ENCODE assay signal across 27 mouse cellular contexts in the genomic region with DNA sequence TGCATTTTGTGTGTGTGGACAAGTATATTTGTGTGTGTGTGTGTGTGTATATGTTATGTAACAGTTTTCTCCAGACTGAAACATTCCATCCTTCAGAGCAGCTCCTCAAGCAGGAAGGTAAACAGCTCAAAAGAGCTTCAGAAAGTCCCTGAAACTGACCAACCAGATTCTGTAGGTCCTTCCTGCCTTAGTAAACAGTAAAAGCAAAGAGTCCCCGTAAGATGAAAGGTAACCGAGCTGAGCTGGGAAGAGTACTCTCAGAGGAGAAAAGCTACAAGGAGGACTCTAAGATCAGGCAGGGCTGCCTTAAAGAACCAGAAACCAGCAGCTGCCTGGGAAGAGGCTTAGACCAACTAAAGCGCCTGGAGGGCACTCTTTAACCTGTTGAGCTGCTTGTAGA. TPM values are rescaled to one million over a fixed set of nuclear protein-coding genes. Genes with fewer than 3 reads are reported as not detected.
DNase-seq lines count a peak whose midpoint lies in the region; ATAC-seq and TF ChIP-seq lines count a peak whose summit lies in the region.
"Had no signal": no experiment of that assay in that cellular context is flagged by ENCODE, and none has a peak within 500 bp of the region (broad histone marks: within the 10 kb centered on the region; RNA-seq: fewer than 3 reads in every experiment).

No protein-coding gene starts in this region.

- no peaks in the 10 kb centered on the region for H3K9me3 ChIP-seq in kidney, postnatal 0 days (replicated peaks; ENCODE audit: low read length)
- no peaks in the 10 kb centered on the region for H3K9me3 ChIP-seq in lung, embryonic 16.5 days (ENCODE audit: control insufficient read depth, low read length)
- H3K9me3 ChIP-seq: forebrain, embryonic 10.5 days; forebrain, embryonic 13.5 days; G1E; hindbrain, embryonic 12.5 days; hindbrain, embryonic 15.5 days had no signal

- no peak overlapping the region for H3K4me2 ChIP-seq in kidney, postnatal 0 days (ENCODE audit: low read length)
- H3K4me2 ChIP-seq in lung, embryonic 16.5 days (ENCODE audit: low read depth, low read length), result no peak overlapping the region
- H3K4me2 ChIP-seq: forebrain, embryonic 13.5 days; heart, embryonic 11.5 days; hindbrain, embryonic 12.5 days; hindbrain, embryonic 15.5 days had no signal

- no peaks in the 10 kb centered on the region for H3K4me1 ChIP-seq in kidney, postnatal 0 days (replicated peaks; ENCODE audit: insufficient read depth, low read length)
- H3K4me1 ChIP-seq in bone marrow, adult 2 months (ENCODE audit: control insufficient read depth, insufficient read depth, low read length), result no peaks in the 10 kb centered on the region; the same call in 1 of the 2 replicates
- 0 out of 2 replicates have a peak, but pooled peaks cover 2% of the 10 kb centered on the region for H3K4me1 ChIP-seq in lung, embryonic 16.5 days (replicated peaks; ENCODE audit: control insufficient read depth, insufficient read depth, low read length)
- H3K4me1 ChIP-seq: forebrain, embryonic 10.5 days; forebrain, embryonic 13.5 days; hindbrain, embryonic 12.5 days; hindbrain, embryonic 15.5 days had no signal

- ATAC-seq in kidney, postnatal 0 days (replicated peaks; ENCODE audit: low FRiP score, low read depth), result no peak
- peak; percentile 84 for ATAC-seq in lung, embryonic 16.5 days (ENCODE audit: low read depth)
- no peak for ATAC-seq in inflammation-experienced regulatory T-cells, adult 6 months
- ATAC-seq: forebrain, embryonic 13.5 days; forebrain, embryonic 16.5 days; Patski had no signal

- DNase-seq in kidney, postnatal 0 days (ENCODE audit: low spot score), result no peak
- DNase-seq in kidney, adult 18-20 months, result no peak
- DNase-seq in lung, postnatal 25 days (ENCODE audit: low spot score), result peak; percentile 67
- no peak for DNase-seq in heart, adult 9 months (ENCODE audit: low spot score in 2 of 2)
- DNase-seq in thymus, postnatal 4 days, result no peak
- DNase-seq: adrenal gland, postnatal 10 days; adrenal gland, postnatal 36 days; B cell, adult 2 months; cerebellum, adult 11 months; cerebellum, adult 2 months; cerebellum, adult 9-11 months; cerebellum, postnatal 25 days; gastrocnemius, postnatal 10 days; gastrocnemius, postnatal 36 days; heart, adult 2 months had no signal

- WGBS in kidney, postnatal 0 days, result 62% methylated on average over 3 of the region's 3 CpGs
- 75% methylated on average over 3 of the region's 3 CpGs for WGBS in bone marrow, adult 2 months
- WGBS in lung, embryonic 16.5 days, result 39% methylated on average over 3 of the region's 3 CpGs

- H3K27me3 ChIP-seq in kidney, postnatal 0 days (ENCODE audit: insufficient read depth, low read length), result no peaks in the 10 kb centered on the region
- H3K27me3 ChIP-seq in lung, embryonic 16.5 days (ENCODE audit: control insufficient read depth, insufficient read depth, low read depth, low read length), result no peaks in the 10 kb centered on the region
- H3K27me3 ChIP-seq: CH12.LX; forebrain, embryonic 13.5 days; hindbrain, embryonic 12.5 days; hindbrain, embryonic 15.5 days had no signal

- 0 out of 2 replicates have a peak overlapping the region, but pooled peaks have one; percentile 11 for H3K27ac ChIP-seq in kidney, postnatal 0 days
- H3K27ac ChIP-seq in bone marrow, adult 2 months (ENCODE audit: control insufficient read depth, insufficient read depth, low read depth, low read length, poor library complexity), result peak overlapping the region; percentile 58; the same call in 1 of the 2 replicates
- H3K27ac ChIP-seq in lung, embryonic 16.5 days (ENCODE audit: low read length), result peak overlapping the region; percentile 65
- H3K27ac ChIP-seq: forebrain, embryonic 10.5 days; forebrain, embryonic 13.5 days; heart, adult 2 months; hindbrain, embryonic 12.5 days; hindbrain, embryonic 15.5 days had no signal

- no peak overlapping the region for H3K9ac ChIP-seq in kidney, postnatal 0 days (ENCODE audit: low read depth, low read length)
- no peak overlapping the region for H3K9ac ChIP-seq in lung, embryonic 16.5 days (ENCODE audit: low read length)
- H3K9ac ChIP-seq: forebrain, embryonic 13.5 days; hindbrain, embryonic 12.5 days; hindbrain, embryonic 15.5 days had no signal

- no peak for TF ChIP-seq CTCF in kidney, postnatal 0 days (IDR thresholded peaks at IDR 0.05; ENCODE audit: low read depth)
- no peak for TF ChIP-seq CTCF in bone marrow, adult 2 months (IDR thresholded peaks at IDR 0.05; ENCODE audit: control insufficient read depth, insufficient read depth, low read length)

- TF ChIP-seq POLR2A in bone marrow, adult 2 months (IDR thresholded peaks at IDR 0.05; ENCODE audit: borderline replicate concordance, control insufficient read depth, low read depth, low read length), result no peak

- H3K36me3 ChIP-seq in kidney, postnatal 0 days (ENCODE audit: insufficient read depth, low read length), result no peaks in the 10 kb centered on the region
- H3K36me3 ChIP-seq in lung, embryonic 16.5 days (ENCODE audit: control insufficient read depth, insufficient read depth, low read length), result no peaks in the 10 kb centered on the region
- H3K36me3 ChIP-seq: forebrain, embryonic 10.5 days; G1E; hindbrain, embryonic 12.5 days; hindbrain, embryonic 15.5 days had no signal

- H3K4me3 ChIP-seq in kidney, postnatal 0 days (replicated peaks; ENCODE audit: low read depth, low read length), result no peak overlapping the region
- no peak overlapping the region for H3K4me3 ChIP-seq in bone marrow, adult 2 months (replicated peaks; ENCODE audit: control insufficient read depth, low read depth, low read length)
- H3K4me3 ChIP-seq in lung, embryonic 16.5 days (ENCODE audit: low read length), result no peak overlapping the region
- H3K4me3 ChIP-seq: forebrain, embryonic 10.5 days; forebrain, embryonic 13.5 days; heart, adult 2 months; hindbrain, embryonic 12.5 days; hindbrain, embryonic 15.5 days had no signal

RNA-seq across cellular contexts. Expression of a gene that starts 9.6 kb away (rescaled TPM):
- polyA plus RNA-seq in kidney, postnatal 0 days (2015; fragmentation: Nextera tagmentation; extraction: Ambion mirVana), result 11.9 and 13.4 TPM in 2 replicates
- 2.6 and 7.0 TPM in 2 replicates for polyA plus RNA-seq in bone marrow, adult 2 months (2011; ENCODE audit: insufficient read depth, insufficient read length, low replicate concordance, missing spikeins)
- 6.5 and 7.1 TPM in 2 replicates for polyA plus RNA-seq in lung, embryonic 16.5 days (2015; fragmentation: Nextera tagmentation; extraction: Ambion mirVana)
- polyA plus RNA-seq in inflammation-experienced regulatory T-cells, adult 6 months (2017; shearing (Covaris generic)), result under 1 TPM; 0.39 to 0.78 (median 0.70) TPM
- polyA plus RNA-seq: G1E had no signal

Comparison
In these comparisons a context has a peak if more than half of its experiments do, and no peak if none do; other contexts are left out.
1. H3K27ac ChIP-seq: peak in every context shown above with its lines; median percentile 65 in lung, embryonic 16.5 days; 58 in bone marrow, adult 2 months; 11 in kidney, postnatal 0 days.